Mouse (Mus musculus): ENCODE results near the gene Cmah. TPM values are rescaled to one million over a fixed set of nuclear protein-coding genes. Genes with fewer than 3 reads are reported as not detected.

The Cmah gene
- 0.54 and 0.67 TPM in 2 replicates for polyA plus RNA-seq (2015; fragmentation: Nextera tagmentation; extraction: Ambion mirVana)

GRCm38 (mm10) chr13:24327201-24327600, at the start of gene Cmah:
Gene Cmah (plus strand): TSS chr13:24327404.
- no peak for ATAC-seq (ENCODE audit: insufficient read depth, low FRiP score, low read depth)
- Histone ChIP-seq H3K4me1 (no peaks in the 10 kb centered on the region), H3K9ac (no peak within 1 kb of the TSS), H3K27ac (no peak within 1 kb of the TSS), H3K36me3 (no peaks in the 10 kb centered on the region), H3K4me3 (replicated peaks) (no peak within 1 kb of the TSS), H3K9me3 (no peaks in the 10 kb centered on the region), H3K27me3 (replicated peaks) (no peaks in the 10 kb centered on the region), H3K4me2 (no peak within 1 kb of the TSS)
- 76% methylated on average over 5 of the region's 5 CpGs for WGBS

- 0 out of 2 replicates have a peak, but pooled peaks cover 2% of the 10 kb centered on the region for H3K36me3 ChIP-seq
- 41% methylated on average over 11 of the region's 11 CpGs for WGBS
- H3K9me3 ChIP-seq = no peaks in the 10 kb centered on the region
- H3K27ac ChIP-seq = no peak overlapping the region
- H3K4me2 ChIP-seq = peak overlapping the region; percentile 87
- no peaks in the 10 kb centered on the region for H3K27me3 ChIP-seq (replicated peaks)
- H3K4me3 ChIP-seq (replicated peaks) = peak overlapping the region; percentile 85
- H3K9ac ChIP-seq = no peak overlapping the region
- ATAC-seq (ENCODE audit: insufficient read depth, low FRiP score, low read depth) = no peak
- peaks cover 6% of the 10 kb centered on the region; the same call in 1 of the 2 replicates for H3K4me1 ChIP-seq
Measured at GRCm38 (mm10) chr13:24279407-24279761, 47.8 kb upstream of the Cmah start.

- Histone ChIP-seq H3K9me3 (no peaks in the 10 kb centered on the region), H3K36me3 (no peaks in the 10 kb centered on the region), H3K27ac (peak overlapping the region; percentile 96), H3K4me3 (replicated peaks) (peak overlapping the region; percentile 85), H3K4me1 (peaks cover 6% of the 10 kb centered on the region; the same call in 1 of the 2 replicates), H3K4me2 (peak overlapping the region; percentile 87), H3K27me3 (replicated peaks) (no peaks in the 10 kb centered on the region), H3K9ac (peak overlapping the region; percentile 95; the same call in 1 of the 2 replicates)
- peak; percentile 18; the same call in 1 of the 2 replicates for ATAC-seq (ENCODE audit: insufficient read depth, low FRiP score, low read depth)
- 2% methylated on average over 21 of the region's 21 CpGs for WGBS
Measured at GRCm38 (mm10) chr13:24279762-24280438, 47.3 kb upstream of the Cmah start.

GRCm38 (mm10) chr13:24280439-24281431, 46.5 kb upstream of the Cmah start, which contains the start of gene Carmil1:
Gene Carmil1 (minus strand): TSS chr13:24280795.
- under 1% methylated on average over 96 of the region's 96 CpGs for WGBS
- H3K4me2 ChIP-seq = peak within 1 kb of the TSS; percentile 87
- peak; percentile 97 for ATAC-seq (ENCODE audit: insufficient read depth, low FRiP score, low read depth)
- peak within 1 kb of the TSS; percentile 96 for H3K27ac ChIP-seq
- no peaks in the 10 kb centered on the region for H3K9me3 ChIP-seq
- no peaks in the 10 kb centered on the region for H3K27me3 ChIP-seq (replicated peaks)
- H3K4me1 ChIP-seq = peaks cover 6% of the 10 kb centered on the region; the same call in 1 of the 2 replicates
- no peaks in the 10 kb centered on the region for H3K36me3 ChIP-seq
- peak within 1 kb of the TSS; percentile 95 for H3K9ac ChIP-seq
- H3K4me3 ChIP-seq (replicated peaks) = peak within 1 kb of the TSS; percentile 85

GRCm38 (mm10) chr13:24287381-24287780, 39.8 kb upstream of the Cmah start:
- WGBS = 87% methylated on average over 2 of the region's 2 CpGs
- Histone ChIP-seq H3K27ac (no peak overlapping the region), H3K27me3 (replicated peaks) (no peaks in the 10 kb centered on the region), H3K4me1 (no peaks in the 10 kb centered on the region), H3K9me3 (no peaks in the 10 kb centered on the region), H3K9ac (no peak overlapping the region), H3K4me3 (replicated peaks) (no peak overlapping the region), H3K36me3 (no peaks in the 10 kb centered on the region), H3K4me2 (no peak overlapping the region)
- no peak for ATAC-seq (ENCODE audit: insufficient read depth, low FRiP score, low read depth)

- Histone ChIP-seq H3K4me3 (replicated peaks) (no peak overlapping the region), H3K36me3 (no peaks in the 10 kb centered on the region), H3K27me3 (replicated peaks) (no peaks in the 10 kb centered on the region), H3K27ac (no peak overlapping the region), H3K4me1 (no peaks in the 10 kb centered on the region), H3K9ac (no peak overlapping the region), H3K4me2 (no peak overlapping the region), H3K9me3 (no peaks in the 10 kb centered on the region)
- no peak for ATAC-seq (ENCODE audit: insufficient read depth, low FRiP score, low read depth)
- WGBS = 12% methylated on average over 4 of the region's 4 CpGs
Measured at GRCm38 (mm10) chr13:24297252-24297651, 30.0 kb upstream of the Cmah start.

GRCm38 (mm10) chr13:24305486-24305885, 21.7 kb upstream of the Cmah start:
- no peak for ATAC-seq (ENCODE audit: insufficient read depth, low FRiP score, low read depth)
- no peak overlapping the region for H3K4me2 ChIP-seq
- H3K27me3 ChIP-seq (replicated peaks) = no peaks in the 10 kb centered on the region
- H3K9ac ChIP-seq = no peak overlapping the region
- 65% methylated on average over 4 of the region's 4 CpGs for WGBS
- no peaks in the 10 kb centered on the region for H3K4me1 ChIP-seq
- no peaks in the 10 kb centered on the region for H3K9me3 ChIP-seq
- no peaks in the 10 kb centered on the region for H3K36me3 ChIP-seq
- no peak overlapping the region for H3K4me3 ChIP-seq (replicated peaks)
- H3K27ac ChIP-seq = no peak overlapping the region

- H3K4me2 ChIP-seq = no peak overlapping the region
Measured at GRCm38 (mm10) chr13:24306248-24306647, 21.0 kb upstream of the Cmah start.

GRCm38 (mm10) chr13:24311011-24311940, 15.9 kb upstream of the Cmah start:
- H3K4me1 ChIP-seq = no peaks in the 10 kb centered on the region
- H3K9me3 ChIP-seq = no peaks in the 10 kb centered on the region
- WGBS = 86% methylated on average over 8 of the region's 8 CpGs
- no peaks in the 10 kb centered on the region for H3K27me3 ChIP-seq (replicated peaks)
- no peak overlapping the region for H3K4me2 ChIP-seq
- no peak overlapping the region for H3K27ac ChIP-seq
- ATAC-seq (ENCODE audit: insufficient read depth, low FRiP score, low read depth) = no peak
- no peak overlapping the region for H3K4me3 ChIP-seq (replicated peaks)
- no peak overlapping the region for H3K9ac ChIP-seq
- H3K36me3 ChIP-seq = no peaks in the 10 kb centered on the region

More at GRCm38 (mm10) chr13:24306248-24306647, 21.0 kb upstream of the Cmah start:
- Histone ChIP-seq H3K27me3 (replicated peaks) (no peaks in the 10 kb centered on the region), H3K9ac (no peak overlapping the region), H3K4me1 (no peaks in the 10 kb centered on the region), H3K9me3 (no peaks in the 10 kb centered on the region), H3K36me3 (no peaks in the 10 kb centered on the region), H3K4me3 (replicated peaks) (no peak overlapping the region), H3K27ac (no peak overlapping the region)
- ATAC-seq (ENCODE audit: insufficient read depth, low FRiP score, low read depth) = no peak
- 44% methylated on average over 4 of the region's 4 CpGs for WGBS

- H3K27me3 ChIP-seq (replicated peaks) = no peaks in the 10 kb centered on the region
- H3K27ac ChIP-seq = no peak overlapping the region
- H3K4me2 ChIP-seq = no peak overlapping the region
- no peaks in the 10 kb centered on the region for H3K4me1 ChIP-seq
- no peak overlapping the region for H3K9ac ChIP-seq
- no peak for ATAC-seq (ENCODE audit: insufficient read depth, low FRiP score, low read depth)
- H3K9me3 ChIP-seq = no peaks in the 10 kb centered on the region
- 67% methylated on average over 3 of the region's 3 CpGs for WGBS
- H3K36me3 ChIP-seq = no peaks in the 10 kb centered on the region
- H3K4me3 ChIP-seq (replicated peaks) = no peak overlapping the region
Measured at GRCm38 (mm10) chr13:24316563-24316962, 10.6 kb upstream of the Cmah start.

GRCm38 (mm10) chr13:24318618-24319017, 8.6 kb upstream of the Cmah start:
- H3K36me3 ChIP-seq = no peaks in the 10 kb centered on the region
- H3K4me3 ChIP-seq (replicated peaks) = no peak overlapping the region
- 9% methylated on average over 4 of the region's 4 CpGs for WGBS
- H3K9ac ChIP-seq = no peak overlapping the region
- no peaks in the 10 kb centered on the region for H3K9me3 ChIP-seq
- no peak overlapping the region for H3K4me2 ChIP-seq
- no peak for ATAC-seq (ENCODE audit: insufficient read depth, low FRiP score, low read depth)
- H3K27ac ChIP-seq = no peak overlapping the region
- H3K4me1 ChIP-seq = no peaks in the 10 kb centered on the region
- no peaks in the 10 kb centered on the region for H3K27me3 ChIP-seq (replicated peaks)
